Mouse (Mus musculus): Measurements from ENCODE around the gene Mdfi. TPM values are rescaled to one million over a fixed set of nuclear protein-coding genes. Genes with fewer than 3 reads are reported as not detected.

The Mdfi gene
- polyA plus RNA-seq, 1 experiment from 2014 or later = 44.7 TPM

Other genes starting within 250 kb of the Mdfi start
- 28.3 and 28.4 TPM in 2 replicates for gene Bysl, start 223.2 kb downstream of the Mdfi start, polyA plus RNA-seq (2016; fragmentation: Nextera tagmentation; extraction: Ambion mirVana)
- 47.8 and 48.9 TPM in 2 replicates for gene Med20, start 223.1 kb downstream of the Mdfi start, polyA plus RNA-seq (2016; fragmentation: Nextera tagmentation; extraction: Ambion mirVana)
- gene Gm20517, start 223.1 kb downstream of the Mdfi start, polyA plus RNA-seq (2016; fragmentation: Nextera tagmentation; extraction: Ambion mirVana) = 2.3 and 2.6 TPM in 2 replicates
- gene Usp49, start 204.0 kb downstream of the Mdfi start, polyA plus RNA-seq (2016; fragmentation: Nextera tagmentation; extraction: Ambion mirVana) = 8.1 and 8.9 TPM in 2 replicates
- 394 and 437 TPM in 2 replicates for gene Tomm6, start 146.3 kb downstream of the Mdfi start, polyA plus RNA-seq (2016; fragmentation: Nextera tagmentation; extraction: Ambion mirVana)
- 8.9 TPM in 2 replicates for gene Frs3, start 145.7 kb downstream of the Mdfi start, polyA plus RNA-seq (2016; fragmentation: Nextera tagmentation; extraction: Ambion mirVana)
- gene Gm21981, start 140.2 kb downstream of the Mdfi start, polyA plus RNA-seq (2016; fragmentation: Nextera tagmentation; extraction: Ambion mirVana) = 0.42 and 0.54 TPM in 2 replicates
- gene Prickle4, start 140.0 kb downstream of the Mdfi start, polyA plus RNA-seq (2016; fragmentation: Nextera tagmentation; extraction: Ambion mirVana) = 1.6 TPM in 1 of 2 replicates, not detected in the other
- not detected in 2 replicates for gene Pgc, start 107.8 kb downstream of the Mdfi start, polyA plus RNA-seq (2016; fragmentation: Nextera tagmentation; extraction: Ambion mirVana)
- 8.6 and 8.8 TPM in 2 replicates for gene Tfeb, start 97.7 kb downstream of the Mdfi start, polyA plus RNA-seq (2016; fragmentation: Nextera tagmentation; extraction: Ambion mirVana)
- 35.1 and 41.5 TPM in 2 replicates for gene Foxp4, start 90.0 kb upstream of the Mdfi start, polyA plus RNA-seq (2016; fragmentation: Nextera tagmentation; extraction: Ambion mirVana)
- gene 1700122O11Rik, start 203.6 kb upstream of the Mdfi start, polyA plus RNA-seq (2016; fragmentation: Nextera tagmentation; extraction: Ambion mirVana) = not detected in 2 replicates